Mouse (Mus musculus) kidney, embryonic 14.5 days (tissue): ENCODE results near the gene Fam229a. TPM values are rescaled to one million over a fixed set of nuclear protein-coding genes. Genes with fewer than 3 reads are reported as not detected.

Source experiments
- ATAC-seq: fragments of 200-750 bp; cut with Nextera tagmentation; 2 replicates; pipeline ENCODE4 v1.8.0; 2017; ENCODE audit warnings: moderate number of reproducible peaks, mild to moderate bottlenecking, moderate TSS enrichment, moderate library complexity; ENCODE audit not compliant: low FRiP score, low TSS enrichment
- H3K27ac ChIP-seq: fragments of 300-500 bp; sonication (generic); 2 replicates; pipeline ENCODE4 v1.5.1; 2014; ENCODE audit warnings: low read depth, mild to moderate bottlenecking, low read length, moderate library complexity, mixed read lengths
- H3K27me3 ChIP-seq: fragments of 300-500 bp; sonication (generic); 2 replicates; pipeline ENCODE4 v1.6.1; 2014; ENCODE audit warnings: mild to moderate bottlenecking, low read length; ENCODE audit not compliant: control insufficient read depth, insufficient read depth
- H3K36me3 ChIP-seq: fragments of 300-500 bp; sonication (generic); 2 replicates; pipeline ENCODE4 v1.6.1; 2014; ENCODE audit warnings: low read length, mixed read lengths; ENCODE audit not compliant: control insufficient read depth, insufficient read depth
- H3K4me1 ChIP-seq: fragments of 300-500 bp; sonication (generic); 2 replicates; pipeline ENCODE4 v1.6.1; 2014; ENCODE audit warnings: low read length, mixed read lengths; ENCODE audit not compliant: control insufficient read depth, insufficient read depth
- H3K4me2 ChIP-seq: fragments of 300-500 bp; sonication (generic); replicated peaks from 2 replicates; pipeline ENCODE4 v1.6.1; 2014; ENCODE audit warnings: low read depth, mild to moderate bottlenecking, low read length
- H3K4me3 ChIP-seq: fragments of 300-500 bp; sonication (generic); 2 replicates; pipeline ENCODE4 v1.5.1; 2014; ENCODE audit warnings: mild to moderate bottlenecking, low read length
- H3K9ac ChIP-seq: fragments of 300-500 bp; sonication (generic); 2 replicates; pipeline ENCODE4 v1.6.1; 2014; ENCODE audit warnings: low read depth, mild to moderate bottlenecking, low read length, moderate library complexity
- H3K9me3 ChIP-seq: fragments of 300-500 bp; sonication (generic); 2 replicates; pipeline ENCODE4 v1.6.1; 2016; ENCODE audit warnings: low read length; ENCODE audit not compliant: control insufficient read depth
- WGBS: fragments of 180-500 bp; shearing (Covaris S2); extraction: QIAGEN DNeasy Blood & Tissue Kit; methylation state at CpG from one replicate; pipeline ENCODE4 v1.1.7; 2014; 5-methylcytosine and 5-hydroxymethylcytosine counted together
- polyA plus RNA-seq: library from polyadenylated mRNA; unstranded; fragments of >200 nt; fragmentation: Nextera tagmentation; extraction: Ambion mirVana; gene quantifications from 2 replicates; pipeline ENCODE4 v1.2.1, GENCODE M21; 2014

Gene Fam229a
- polyA plus RNA-seq, 1 experiment from 2014 or later = not detected

DNA sequence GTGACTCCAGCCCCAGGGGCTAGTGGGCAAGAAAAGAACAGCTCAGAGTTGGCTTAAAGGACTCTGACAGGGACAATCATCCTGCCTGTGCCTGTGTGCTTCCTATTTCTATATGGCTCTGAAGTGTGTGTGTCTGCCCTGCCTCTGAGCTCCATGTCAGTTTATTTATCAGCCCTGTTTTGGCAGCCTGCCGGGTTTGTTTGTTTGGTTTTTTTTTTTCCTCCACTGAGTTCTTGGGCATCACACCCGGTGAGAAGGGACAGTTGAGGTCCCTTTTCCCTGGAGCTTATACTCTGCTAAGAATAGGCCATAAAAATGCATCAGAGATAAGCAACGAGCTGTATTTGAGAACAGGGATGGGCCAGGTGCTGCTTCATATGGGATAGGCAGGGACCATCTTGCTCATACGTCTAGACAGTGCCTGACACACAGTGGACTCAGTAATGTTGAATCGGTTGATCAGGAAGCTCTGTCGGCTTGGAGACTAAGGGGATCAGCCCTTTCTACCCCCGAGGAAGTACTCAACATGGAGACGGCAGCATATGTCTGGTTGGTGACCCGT, 11.4 kb downstream of the Fam229a start:
- H3K4me1 ChIP-seq = peaks cover 10% of the 10 kb centered on the region; the same call in 1 of the 2 replicates
- H3K27ac ChIP-seq = no peak overlapping the region
- ATAC-seq = no peak
- WGBS = 54% methylated on average over 9 of the region's 9 CpGs
- no peaks in the 10 kb centered on the region for H3K9me3 ChIP-seq
- H3K27me3 ChIP-seq = no peaks in the 10 kb centered on the region
- H3K4me2 ChIP-seq = no peak overlapping the region
- no peak overlapping the region for H3K9ac ChIP-seq
- no peak overlapping the region for H3K4me3 ChIP-seq
- H3K36me3 ChIP-seq = no peaks in the 10 kb centered on the region

DNA sequence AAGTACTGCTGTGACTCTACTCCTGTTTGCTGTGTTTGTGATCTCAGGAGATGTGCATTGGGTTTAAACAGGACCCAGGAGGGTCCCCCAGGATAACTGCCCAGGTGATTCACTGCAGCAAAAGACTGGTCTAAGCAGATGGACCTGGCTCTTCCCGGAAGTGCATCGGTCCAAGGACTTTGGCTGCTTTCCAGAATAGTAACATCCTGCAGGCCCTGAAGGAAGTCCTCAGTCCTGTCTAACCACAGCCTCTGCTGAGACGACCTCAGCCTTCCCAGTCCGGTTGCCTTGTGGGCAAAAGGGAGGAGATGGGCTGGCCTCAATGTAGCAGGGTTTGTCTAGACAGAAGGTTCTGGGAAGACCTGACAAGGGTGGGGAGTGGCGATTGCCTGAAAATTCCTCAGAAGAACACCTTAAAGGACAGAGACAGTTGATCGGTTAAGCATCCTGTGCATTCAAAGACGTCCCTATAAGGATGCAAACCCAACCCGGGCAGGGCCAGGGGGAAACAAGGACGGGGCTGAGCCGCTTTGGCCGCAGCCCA, 12.0 kb downstream of the Fam229a start:
- no peaks in the 10 kb centered on the region for H3K36me3 ChIP-seq
- H3K27ac ChIP-seq = no peak overlapping the region
- no peaks in the 10 kb centered on the region for H3K27me3 ChIP-seq
- WGBS = 77% methylated on average over 11 of the region's 11 CpGs
- H3K4me1 ChIP-seq = peaks cover 10% of the 10 kb centered on the region; the same call in 1 of the 2 replicates
- H3K4me3 ChIP-seq = no peak overlapping the region
- H3K9me3 ChIP-seq = no peaks in the 10 kb centered on the region
- no peak overlapping the region for H3K9ac ChIP-seq
- no peak overlapping the region for H3K4me2 ChIP-seq
- ATAC-seq = no peak

DNA sequence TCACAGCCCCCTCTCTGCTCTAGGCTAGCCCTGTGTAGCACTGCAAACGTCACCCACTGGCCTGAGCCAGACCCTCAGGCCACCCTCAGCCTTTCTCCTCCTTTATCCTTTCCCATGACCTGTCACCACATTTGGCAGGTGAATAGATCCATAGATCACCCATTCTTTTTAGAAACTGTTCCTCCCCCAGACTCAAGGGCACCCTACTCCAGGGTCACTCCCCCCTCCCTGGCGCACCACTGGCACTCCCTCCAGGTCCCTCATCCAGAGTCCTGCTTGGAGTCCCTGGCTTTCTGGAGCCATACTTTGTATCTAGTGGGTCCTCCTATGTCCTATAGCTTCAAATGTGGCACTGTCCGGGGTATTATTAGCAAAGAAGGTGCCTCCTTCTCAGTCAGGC, 14.5 kb downstream of the Fam229a start:
- Histone ChIP-seq H3K9me3 (no peaks in the 10 kb centered on the region), H3K9ac (no peak overlapping the region), H3K4me2 (no peak overlapping the region), H3K4me1 (peaks cover 4% of the 10 kb centered on the region; the same call in 1 of the 2 replicates), H3K4me3 (no peak overlapping the region), H3K27ac (no peak overlapping the region), H3K27me3 (no peaks in the 10 kb centered on the region), H3K36me3 (no peaks in the 10 kb centered on the region)
- no peak for ATAC-seq
- 87% methylated on average over 3 of the region's 3 CpGs for WGBS

DNA sequence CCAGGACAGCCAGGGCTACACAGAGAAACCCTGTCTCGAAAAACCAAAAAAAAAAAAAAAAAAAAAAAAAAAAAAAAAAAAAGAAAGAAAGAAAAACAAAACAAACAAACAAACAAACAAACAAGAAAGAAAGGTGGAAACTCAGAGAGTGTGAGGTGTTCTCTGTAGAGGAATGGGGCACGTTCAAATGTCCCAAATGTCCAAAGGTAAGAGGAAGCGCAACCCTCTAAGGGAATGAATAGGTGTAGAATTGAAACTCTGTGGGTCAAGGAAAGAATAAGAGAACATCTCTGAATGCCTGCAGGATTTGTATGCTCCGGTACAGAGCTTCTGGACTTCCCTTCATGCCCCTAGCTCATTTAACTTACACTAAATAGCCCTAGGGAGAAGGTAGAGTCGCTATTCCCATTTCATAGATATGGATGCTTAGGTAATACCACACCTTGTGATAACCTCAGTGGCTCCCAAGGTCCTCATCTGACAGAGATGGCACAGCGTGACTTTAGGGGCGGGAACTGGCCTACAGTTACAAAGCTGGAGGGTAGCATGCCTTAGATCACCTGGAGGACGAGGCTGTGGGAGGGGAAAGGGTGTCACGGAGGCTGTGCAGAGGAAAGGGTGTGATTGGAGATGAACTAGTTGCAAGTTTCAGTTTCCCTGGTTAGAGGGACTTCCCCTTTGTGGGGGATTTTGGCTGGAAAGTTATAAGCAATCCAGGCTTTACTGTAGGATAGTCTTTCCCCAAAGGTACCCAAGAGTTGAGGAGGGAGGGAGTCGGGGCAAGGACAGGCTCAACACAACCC, 16.6 kb downstream of the Fam229a start:
- Histone ChIP-seq H3K36me3 (no peaks in the 10 kb centered on the region), H3K27me3 (no peaks in the 10 kb centered on the region), H3K9me3 (no peaks in the 10 kb centered on the region), H3K4me3 (no peak overlapping the region), H3K9ac (no peak overlapping the region), H3K4me1 (peaks cover 4% of the 10 kb centered on the region; the same call in 1 of the 2 replicates), H3K4me2 (no peak overlapping the region), H3K27ac (no peak overlapping the region)
- WGBS = 62% methylated on average over 9 of the region's 10 CpGs
- no peak for ATAC-seq

DNA sequence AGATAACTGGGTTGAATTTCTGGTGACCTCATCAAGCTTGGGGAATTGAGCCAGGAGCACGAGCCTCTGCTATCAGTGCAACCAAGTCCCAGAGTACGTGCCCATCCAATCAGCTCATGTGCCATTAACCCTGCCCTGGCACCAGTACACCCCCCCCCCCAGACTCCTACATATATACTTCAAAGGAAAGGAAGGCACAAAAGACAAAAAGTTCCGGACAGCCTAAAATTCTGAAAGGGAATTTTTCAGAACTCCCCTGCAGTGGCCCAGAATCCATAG, 17.2 kb downstream of the Fam229a start:
- H3K4me3 ChIP-seq = no peak overlapping the region
- H3K4me2 ChIP-seq = no peak overlapping the region
- WGBS = 71% methylated on average over 3 of the region's 3 CpGs

DNA sequence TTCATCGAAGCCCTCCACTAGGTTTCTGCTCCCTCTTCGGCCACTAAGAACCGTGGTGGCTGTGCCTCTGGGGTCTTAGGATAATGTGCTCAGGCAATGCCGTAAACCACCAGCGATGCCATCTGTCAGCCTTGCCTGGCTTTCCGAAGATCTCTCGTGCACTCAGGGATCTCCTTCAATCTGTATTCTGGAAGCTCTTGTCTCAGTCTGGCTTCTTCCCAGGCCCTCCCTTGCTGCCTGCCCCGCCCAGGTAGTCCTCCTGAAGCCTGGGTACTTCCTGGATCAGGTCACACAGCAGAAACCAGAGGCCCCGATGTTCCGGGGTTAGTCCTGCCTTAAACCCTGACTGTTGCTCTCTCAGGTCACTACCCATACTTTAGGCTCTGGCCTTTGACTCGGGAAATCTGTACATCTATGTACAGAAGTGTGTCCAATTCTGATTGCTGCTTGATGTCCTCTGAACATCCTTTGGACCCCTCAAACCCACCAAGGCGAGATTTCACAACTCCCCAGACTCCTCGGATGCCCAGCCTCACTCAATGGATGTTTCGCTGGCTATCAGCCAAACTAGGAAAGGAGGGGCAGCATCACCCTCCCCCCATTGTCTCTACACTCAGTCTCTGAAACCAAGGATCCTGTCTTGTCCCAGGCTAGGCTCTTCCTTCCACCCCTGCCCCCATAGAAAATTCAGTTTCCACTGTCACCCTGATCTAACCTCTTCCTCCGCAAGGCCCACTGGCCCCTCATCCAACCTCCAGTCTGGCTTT, 18.0 kb downstream of the Fam229a start:
- no peak for ATAC-seq
- no peak overlapping the region for H3K27ac ChIP-seq
- H3K9me3 ChIP-seq = no peaks in the 10 kb centered on the region
- 58% methylated on average over 15 of the region's 15 CpGs for WGBS
- no peaks in the 10 kb centered on the region for H3K27me3 ChIP-seq
- no peaks in the 10 kb centered on the region for H3K36me3 ChIP-seq
- no peak overlapping the region for H3K4me3 ChIP-seq
- H3K4me1 ChIP-seq = peaks cover 7% of the 10 kb centered on the region; the same call in 1 of the 2 replicates
- no peak overlapping the region for H3K9ac ChIP-seq
- no peak overlapping the region for H3K4me2 ChIP-seq

More for the DNA sequence above, 17.2 kb downstream of the Fam229a start:
- ATAC-seq = no peak
- Histone ChIP-seq H3K9ac (no peak overlapping the region), H3K4me1 (peaks cover 7% of the 10 kb centered on the region; the same call in 1 of the 2 replicates), H3K36me3 (no peaks in the 10 kb centered on the region), H3K27ac (no peak overlapping the region), H3K9me3 (no peaks in the 10 kb centered on the region), H3K27me3 (no peaks in the 10 kb centered on the region)

DNA sequence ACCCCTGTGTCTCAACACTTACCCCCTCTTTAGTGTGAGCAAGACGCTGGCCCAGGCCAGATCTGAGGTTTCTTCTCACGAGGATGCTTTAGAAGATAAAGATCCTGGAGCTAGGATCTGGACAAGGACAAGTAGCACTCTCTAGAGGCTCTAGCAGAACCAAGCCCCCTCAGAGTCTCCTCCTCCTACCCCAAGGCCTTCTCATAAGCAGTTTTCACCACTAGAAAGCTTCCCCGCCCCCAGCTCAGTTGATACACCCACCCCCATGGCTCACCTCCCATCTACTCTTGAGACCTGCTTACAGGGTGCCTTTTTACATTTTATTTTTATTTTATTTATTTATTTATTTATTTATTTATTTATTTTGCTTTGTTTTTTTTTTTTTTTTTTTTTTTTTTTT, 18.7 kb downstream of the Fam229a start:
- WGBS = 67% methylated on average over 3 of the region's 3 CpGs
- H3K27me3 ChIP-seq = no peaks in the 10 kb centered on the region
- H3K4me3 ChIP-seq = no peak overlapping the region
- no peak overlapping the region for H3K9ac ChIP-seq
- no peaks in the 10 kb centered on the region for H3K36me3 ChIP-seq
- H3K9me3 ChIP-seq = no peaks in the 10 kb centered on the region
- no peak overlapping the region for H3K27ac ChIP-seq
- H3K4me1 ChIP-seq = peaks cover 7% of the 10 kb centered on the region; the same call in 1 of the 2 replicates
- H3K4me2 ChIP-seq = no peak overlapping the region
- ATAC-seq = no peak

DNA sequence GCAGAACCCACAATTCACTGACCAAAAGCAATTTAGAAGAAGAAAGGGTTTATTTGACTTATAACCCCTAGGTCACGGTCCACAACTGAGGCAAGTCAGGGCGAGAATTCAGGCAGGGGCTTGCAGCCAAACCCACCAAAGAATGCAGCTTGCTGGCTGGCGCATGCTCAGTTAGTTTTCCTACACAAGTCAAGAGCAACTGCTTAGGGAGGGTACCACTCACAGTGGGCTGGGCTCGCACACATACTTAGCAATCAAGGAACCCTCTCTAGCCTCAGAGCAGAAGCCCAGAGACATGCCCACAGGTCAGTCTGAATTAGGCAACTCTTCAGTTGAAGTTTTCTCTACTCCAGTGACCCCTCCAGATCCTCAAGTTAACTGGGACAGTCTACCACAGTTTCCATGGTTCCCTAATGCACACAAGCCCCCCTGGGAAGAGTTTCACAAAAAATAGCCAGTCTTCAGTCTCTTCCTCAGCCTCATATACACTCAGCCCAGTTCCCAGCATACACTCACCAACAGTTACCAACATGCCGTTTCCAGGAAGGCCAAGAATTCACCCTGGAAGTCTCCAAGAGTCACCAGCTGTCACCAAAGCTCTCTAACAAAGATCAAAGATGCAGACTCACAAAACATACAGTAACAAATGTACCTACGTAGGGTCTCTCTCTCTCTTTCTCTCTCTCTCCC, 19.9 kb downstream of the Fam229a start:
- ATAC-seq = no peak
- no peak overlapping the region for H3K27ac ChIP-seq
- WGBS = 59% methylated on average over 6 of the region's 6 CpGs
- H3K36me3 ChIP-seq = peaks cover 9% of the 10 kb centered on the region; the same call in 1 of the 2 replicates
- no peaks in the 10 kb centered on the region for H3K27me3 ChIP-seq
- H3K4me1 ChIP-seq = peaks cover 10% of the 10 kb centered on the region; the same call in 1 of the 2 replicates
- H3K9me3 ChIP-seq = no peaks in the 10 kb centered on the region
- no peak overlapping the region for H3K4me2 ChIP-seq
- no peak overlapping the region for H3K4me3 ChIP-seq
- H3K9ac ChIP-seq = no peak overlapping the region
